In genomic region chr11:31693322-31693721, GRCm38 (mm10) we compare ENCODE assay signal across 18 mouse cellular contexts. TPM values are rescaled to one million over a fixed set of nuclear protein-coding genes. Genes with fewer than 3 reads are reported as not detected.
DNase-seq lines count a peak whose midpoint lies in the region; TF ChIP-seq lines count a peak whose summit lies in the region.
"Had no signal": no experiment of that assay in that cellular context is flagged by ENCODE, and none has a peak within 500 bp of the region (broad histone marks: within the 10 kb centered on the region; RNA-seq: fewer than 3 reads in every experiment).

No protein-coding gene starts in this region.

- H3K27ac ChIP-seq in layer of hippocampus, adult 2 months, result peak overlapping the region; percentile 46; the same call in 1 of the 2 replicates
- H3K27ac ChIP-seq in olfactory bulb, adult 2 months (ENCODE audit: insufficient read depth, low read depth, low read length), result peak overlapping the region; percentile 22; the same call in 1 of the 2 replicates
- H3K27ac ChIP-seq: heart, embryonic 15.5 days; hindbrain, embryonic 10.5 days; hindbrain, embryonic 13.5 days had no signal

- no peak overlapping the region for H3K4me3 ChIP-seq in layer of hippocampus, adult 2 months
- H3K4me3 ChIP-seq in olfactory bulb, adult 2 months (ENCODE audit: insufficient read depth, low read depth, low read length), result no peak overlapping the region
- H3K4me3 ChIP-seq: heart, embryonic 12.5 days; heart, embryonic 15.5 days; hindbrain, embryonic 10.5 days; hindbrain, embryonic 13.5 days had no signal

- peak; percentile 53 for DNase-seq in gastrocnemius, adult 18-20 months (ENCODE audit: low spot score)
- DNase-seq in gastrocnemius, postnatal 4 days (ENCODE audit: low spot score in 2 of 2), result no peak
- no peak for DNase-seq in layer of hippocampus, adult 2 months (ENCODE audit: low spot score in 2 of 2)
- no peak for DNase-seq in layer of hippocampus, adult 9-11 months
- DNase-seq in ovary, postnatal 36 days (ENCODE audit: low spot score), result no peak
- DNase-seq: adrenal gland, adult 8-10 months; adrenal gland, postnatal 25 days; cerebellum, adult 11-12 months; cerebellum, adult 8-10 months; forebrain, postnatal 0 days; heart, adult 18-20 months; heart, postnatal 10 days; heart, postnatal 36 days had no signal

- no peak for TF ChIP-seq POLR2A in olfactory bulb, adult 2 months (IDR thresholded peaks at IDR 0.05; ENCODE audit: insufficient read depth, low read depth, low read length)

- TF ChIP-seq CTCF in layer of hippocampus, adult 2 months (conservative IDR thresholded peaks at IDR 0.05), result no peak
- TF ChIP-seq CTCF in olfactory bulb, adult 2 months (IDR thresholded peaks at IDR 0.05; ENCODE audit: insufficient read depth, low read depth, low read length), result no peak

- peaks cover 32% of the 10 kb centered on the region for H3K4me1 ChIP-seq in olfactory bulb, adult 2 months (ENCODE audit: control insufficient read depth, insufficient read depth, low read length)
- H3K4me1 ChIP-seq: heart, embryonic 15.5 days had no signal

- WGBS in olfactory bulb, adult 2 months, result 37% methylated on average over 2 of the region's 2 CpGs

RNA-seq across cellular contexts. Expression of gene Bod1, which starts 21.6 kb away (rescaled TPM):
- 100 to 1,000 TPM; 151 to 175 TPM for total RNA-seq in gastrocnemius, adult 18-20 months (2021)
- 100 to 1,000 TPM; 109 to 111 TPM for total RNA-seq in gastrocnemius, postnatal 4 days (2021)
- total RNA-seq in layer of hippocampus, adult 2 months (2021), result 100 to 1,000 TPM in 1 of 2 experiments, 10 to 100 TPM in 1; 97.1 to 101 TPM
- not detected in 2 replicates for polyA plus RNA-seq in olfactory bulb, adult 2 months (2012; ENCODE audit: insufficient read depth, insufficient read length, low replicate concordance, missing spikeins)
